In the genomic region with DNA sequence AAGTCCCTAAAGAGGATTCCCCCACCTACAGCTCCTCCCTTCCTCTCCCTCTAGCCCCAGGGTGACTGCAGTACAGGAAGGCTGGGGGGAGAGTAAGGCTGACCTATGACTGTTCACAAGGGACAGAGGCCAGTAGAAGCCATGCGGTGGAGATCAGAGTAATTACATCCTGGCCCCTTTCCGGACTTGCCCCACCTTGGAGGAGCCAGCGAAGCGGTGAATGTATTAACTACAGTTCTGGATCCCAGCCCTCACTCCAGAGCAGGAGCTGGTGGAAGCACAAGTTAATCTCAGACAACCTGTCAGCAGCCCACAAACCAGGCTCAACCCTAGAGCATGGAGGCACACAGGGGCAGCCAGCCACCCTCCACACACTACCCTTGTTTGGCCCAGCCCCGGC, we compare ENCODE assay signal across 15 mouse cellular contexts. TPM values are rescaled to one million over a fixed set of nuclear protein-coding genes. Genes with fewer than 3 reads are reported as not detected.
DNase-seq lines count a peak whose midpoint lies in the region; ATAC-seq and TF ChIP-seq lines count a peak whose summit lies in the region.
"Had no signal": no experiment of that assay in that cellular context is flagged by ENCODE, and none has a peak within 500 bp of the region (broad histone marks: within the 10 kb centered on the region; RNA-seq: fewer than 3 reads in every experiment).

No protein-coding gene starts in this region.

- H3K27ac ChIP-seq in gastrocnemius, adult 2 months: no peak overlapping the region
- no peak overlapping the region for H3K27ac ChIP-seq in lung, postnatal 0 days (ENCODE audit: low read length)
- H3K27ac ChIP-seq in kidney, embryonic 16.5 days (ENCODE audit: low read length): peak overlapping the region; percentile 73
- peak overlapping the region; percentile 22; the same call in 1 of the 2 replicates for H3K27ac ChIP-seq in neural tube, embryonic 14.5 days (ENCODE audit: low read depth, low read length)
- H3K27ac ChIP-seq: layer of hippocampus, adult 2 months had no signal

- no peak overlapping the region for H3K9ac ChIP-seq in lung, postnatal 0 days (replicated peaks; ENCODE audit: low read depth)
- H3K9ac ChIP-seq in kidney, embryonic 16.5 days (replicated peaks; ENCODE audit: low read length): no peak overlapping the region
- no peak overlapping the region for H3K9ac ChIP-seq in neural tube, embryonic 14.5 days (replicated peaks; ENCODE audit: low read depth, low read length)

- 54% methylated on average over 5 of the region's 5 CpGs for WGBS in lung, postnatal 0 days
- 16% methylated on average over 5 of the region's 5 CpGs for WGBS in kidney, embryonic 16.5 days
- 62% methylated on average over 5 of the region's 5 CpGs for WGBS in neural tube, embryonic 14.5 days

- no peaks in the 10 kb centered on the region for H3K27me3 ChIP-seq in lung, postnatal 0 days (replicated peaks; ENCODE audit: insufficient read depth, low read length)
- no peaks in the 10 kb centered on the region for H3K27me3 ChIP-seq in kidney, embryonic 16.5 days (ENCODE audit: insufficient read depth, low read length)
- H3K27me3 ChIP-seq in neural tube, embryonic 14.5 days (ENCODE audit: control insufficient read depth, insufficient read depth, low read length): no peaks in the 10 kb centered on the region

- peak; percentile 13 for DNase-seq in gastrocnemius, adult 2 months
- DNase-seq in gastrocnemius, postnatal 4 days (ENCODE audit: low spot score in 2 of 2): no peak
- DNase-seq in lung, postnatal 0 days (ENCODE audit: low spot score): peak; percentile 23
- DNase-seq in lung, adult 18-20 months: no peak
- DNase-seq in layer of hippocampus, adult 9-10 months (ENCODE audit: low spot score): no peak
- no peak for DNase-seq in adrenal gland, adult (ENCODE audit: inconsistent age in 2 of 2, low spot score in 1 of 2)
- DNase-seq: adrenal gland, adult 8-10 months; cerebellum, adult 9-10 months; gastrocnemius, postnatal 36 days; thymus, adult 2 months had no signal

- no peaks in the 10 kb centered on the region for H3K36me3 ChIP-seq in lung, postnatal 0 days (ENCODE audit: insufficient read depth, low read length)
- no peaks in the 10 kb centered on the region for H3K36me3 ChIP-seq in kidney, embryonic 16.5 days (ENCODE audit: insufficient read depth, low read length)
- no peaks in the 10 kb centered on the region for H3K36me3 ChIP-seq in neural tube, embryonic 14.5 days (ENCODE audit: control insufficient read depth, insufficient read depth, low read length)

- no peak for TF ChIP-seq EP300 in lung, postnatal 0 days (IDR thresholded peaks at IDR 0.05)

- no peaks in the 10 kb centered on the region for H3K9me3 ChIP-seq in lung, postnatal 0 days (ENCODE audit: low read length)
- no peaks in the 10 kb centered on the region for H3K9me3 ChIP-seq in kidney, embryonic 16.5 days (ENCODE audit: low read length)
- no peaks in the 10 kb centered on the region for H3K9me3 ChIP-seq in neural tube, embryonic 14.5 days (ENCODE audit: control insufficient read depth, low read length)

- ATAC-seq in lung, postnatal 0 days: peak; percentile 24; the same call in 1 of the 2 replicates
- ATAC-seq in kidney, embryonic 16.5 days (ENCODE audit: low FRiP score, low TSS enrichment): peak; percentile 86
- ATAC-seq in neural tube, embryonic 14.5 days (ENCODE audit: low read depth): no peak

- intact Hi-C loops in gastrocnemius, adult 2 months (cut with DNase I): no loop called here

- H3K4me2 ChIP-seq in lung, postnatal 0 days (replicated peaks; ENCODE audit: low read depth, low read length): no peak overlapping the region
- no peak overlapping the region for H3K4me2 ChIP-seq in kidney, embryonic 16.5 days (replicated peaks; ENCODE audit: low read depth, low read length)
- no peak overlapping the region for H3K4me2 ChIP-seq in neural tube, embryonic 14.5 days (ENCODE audit: low read depth, low read length)

- no peak for TF ChIP-seq CTCF in gastrocnemius, adult 2 months (IDR thresholded peaks at IDR 0.05)
- no peak for TF ChIP-seq CTCF in lung, postnatal 0 days (IDR thresholded peaks at IDR 0.05)

- no peak overlapping the region for H3K4me3 ChIP-seq in gastrocnemius, adult 2 months
- H3K4me3 ChIP-seq in lung, postnatal 0 days (ENCODE audit: low read depth, low read length): no peak overlapping the region
- no peak overlapping the region for H3K4me3 ChIP-seq in kidney, embryonic 16.5 days (ENCODE audit: low read length)
- no peak overlapping the region for H3K4me3 ChIP-seq in neural tube, embryonic 14.5 days (ENCODE audit: low read depth, low read length)
- H3K4me3 ChIP-seq: layer of hippocampus, adult 2 months had no signal

- no peaks in the 10 kb centered on the region; the same call in 1 of the 2 replicates for H3K4me1 ChIP-seq in lung, postnatal 0 days (ENCODE audit: insufficient read depth, low read depth, low read length)
- H3K4me1 ChIP-seq in kidney, embryonic 16.5 days (ENCODE audit: insufficient read depth, low read length): peaks cover 12% of the 10 kb centered on the region
- H3K4me1 ChIP-seq in neural tube, embryonic 14.5 days (ENCODE audit: control insufficient read depth, insufficient read depth, low read length): no peaks in the 10 kb centered on the region

RNA-seq across cellular contexts. Expression of gene D430019H16Rik, which starts 47.3 kb away (rescaled TPM):
- total RNA-seq in gastrocnemius, adult 2 months (2021): under 1 TPM; 0.22 to 0.26 TPM
- 1 to 10 TPM; 6.4 to 6.7 TPM for total RNA-seq in gastrocnemius, postnatal 4 days (2021)
- polyA plus RNA-seq in lung, postnatal 0 days (2015; fragmentation: Nextera tagmentation; extraction: Ambion mirVana): 0.54 and 0.67 TPM in 2 replicates
- polyA plus RNA-seq in kidney, embryonic 16.5 days (2015; fragmentation: Nextera tagmentation; extraction: Ambion mirVana): 1.3 and 1.4 TPM in 2 replicates
- polyA plus RNA-seq in neural tube, embryonic 14.5 days (2014; fragmentation: Nextera tagmentation; extraction: Ambion mirVana): 20.2 and 30.4 TPM in 2 replicates
- total RNA-seq: hematopoietic stem cell, adult 5-6 weeks; megakaryocyte-erythroid progenitor cell, adult 5-6 weeks had no signal

Comparison
In these comparisons a context has a peak if more than half of its experiments do, and no peak if none do; other contexts are left out.
1. DNase-seq: peak in gastrocnemius, adult 2 months (single experiment) and lung, postnatal 0 days (single experiment); none in gastrocnemius, postnatal 4 days (0 of 2), lung, adult 18-20 months (0 of 2), layer of hippocampus, adult 9-10 months (single experiment) and adrenal gland, adult (0 of 2).
2. H3K27ac ChIP-seq: peak in kidney, embryonic 16.5 days (single experiment) and neural tube, embryonic 14.5 days (single experiment); none in gastrocnemius, adult 2 months (single experiment) and lung, postnatal 0 days (single experiment).